Mouse (Mus musculus): ENCODE measurements around the gene 4930438A08Rik.

DNA sequence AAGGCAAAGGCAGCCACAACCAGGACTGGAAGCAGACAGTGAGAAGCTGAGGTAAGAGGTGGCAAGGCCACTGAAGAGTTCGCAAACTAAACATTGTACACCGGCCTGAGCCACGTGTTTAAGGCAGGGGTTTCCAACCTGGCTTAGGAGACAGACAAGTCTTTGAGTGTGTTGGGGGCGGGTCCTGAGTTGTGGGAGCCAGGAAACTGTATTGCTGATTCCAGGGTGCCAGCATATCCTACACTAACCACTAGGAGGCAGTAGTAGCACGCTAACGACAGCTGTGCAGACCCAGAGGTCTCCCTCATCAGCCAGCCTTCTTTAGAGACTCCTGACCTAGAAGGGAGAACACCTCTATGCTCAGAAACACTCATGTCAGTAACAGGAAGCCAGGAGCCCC lies 39.4 kb upstream of the 4930438A08Rik start:
- TF ChIP-seq CTCF (IDR thresholded peaks at IDR 0.05) = peak; percentile 83
- TF ChIP-seq POLR2A (IDR thresholded peaks at IDR 0.05; ENCODE audit: insufficient read depth, low read depth, low read length) = no peak
- 0 out of 2 replicates have a peak, but pooled peaks have one; percentile 13 for TF ChIP-seq EP300 (IDR thresholded peaks at IDR 0.05; ENCODE audit: insufficient read depth, low read depth, low read length)
